Mouse (Mus musculus) adrenal gland, postnatal 25 days (tissue): Measurements from ENCODE around the gene Tkfc. TPM values are rescaled to one million over a fixed set of nuclear protein-coding genes. Genes with fewer than 3 reads are reported as not detected.
A peak's percentile ranks its signal among the peaks of the same experiment; 100 is the strongest.

Experiments
- DNase-seq: peaks from one replicate; pipeline ENCODE4 v3.0.0; 2021; ENCODE audit warnings: mixed read lengths
- long read RNA-seq: library from polyadenylated mRNA; stranded (forward); transcript quantifications from one replicate; pipeline ENCODE4 v2.0.0, GENCODE M21; 2021
- total RNA-seq: library from RNA; stranded (reverse); gene quantifications from 2 replicates; pipeline ENCODE4 v1.2.3, GENCODE M21; 2021

Tkfc gene
- 18.0 and 21.7 TPM in 2 replicates for total RNA-seq
- long read RNA-seq, transcript Tkfc-201 (17 exons, 2,253 nt), result major isoform, 23 of 60 reads
- long read RNA-seq, partial matches to known transcripts, result 4 of 60 reads
- long read RNA-seq, other reads (novel, unspliced or antisense), result 30 of 60 reads

DNA sequence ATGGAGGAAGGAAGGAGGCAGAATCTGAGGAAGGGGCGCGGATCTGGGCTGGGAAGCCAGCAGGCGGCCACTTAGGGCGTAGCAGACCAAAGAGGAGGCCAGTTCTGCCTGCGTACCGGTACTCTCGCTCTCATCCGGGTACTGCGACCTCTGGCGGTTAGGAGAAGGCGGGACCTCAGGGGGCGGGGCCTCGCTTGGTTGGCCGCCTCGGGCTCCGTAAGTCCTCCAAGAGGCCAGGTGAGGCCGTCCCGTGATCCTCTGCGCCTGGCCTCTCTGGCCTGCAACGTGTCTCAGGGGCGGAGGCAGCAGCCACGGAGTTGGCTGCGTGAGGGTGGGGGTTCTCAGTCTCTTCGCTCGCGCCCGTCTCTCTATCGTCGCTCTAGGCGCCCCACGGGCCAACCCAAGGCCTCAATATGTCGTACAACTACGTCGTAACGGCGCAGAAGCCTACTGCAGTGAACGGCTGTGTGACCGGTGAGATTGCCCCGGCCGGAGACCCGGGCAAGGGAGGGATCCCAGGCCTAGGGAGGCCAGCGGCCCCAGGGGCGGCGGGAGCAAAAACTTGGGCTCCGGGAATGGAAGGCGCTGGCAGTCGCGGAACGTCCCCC lies at the start of gene Tkfc, which contains the start of gene Ddb1:
Tkfc (minus strand) TSS at position 362 of the 608 bp plus-strand sequence.
Ddb1 (plus strand) TSS at position 35 of the 608 bp plus-strand sequence.
- peak; percentile 99 for DNase-seq

DNA sequence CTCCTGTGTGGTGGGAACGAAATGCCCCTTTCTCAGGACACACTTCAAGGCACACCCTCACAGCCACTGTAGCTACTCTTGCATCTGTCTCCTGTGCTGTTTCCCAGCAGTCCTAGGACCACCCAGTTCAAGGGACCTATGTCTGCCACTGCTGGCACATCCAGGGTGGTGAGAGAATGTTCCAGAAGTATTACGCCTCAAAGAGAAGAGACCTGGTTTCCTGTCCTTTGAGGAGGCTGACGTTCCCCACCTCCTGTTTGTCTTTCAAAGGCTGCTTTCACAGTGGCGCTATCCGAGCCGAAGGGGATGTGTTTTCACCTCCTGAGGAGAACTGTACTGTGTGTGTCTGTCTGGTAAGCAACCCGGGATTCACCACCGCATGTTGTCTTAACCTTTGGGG lies 42.7 kb upstream of the Tkfc start:
- no peak for DNase-seq

DNA sequence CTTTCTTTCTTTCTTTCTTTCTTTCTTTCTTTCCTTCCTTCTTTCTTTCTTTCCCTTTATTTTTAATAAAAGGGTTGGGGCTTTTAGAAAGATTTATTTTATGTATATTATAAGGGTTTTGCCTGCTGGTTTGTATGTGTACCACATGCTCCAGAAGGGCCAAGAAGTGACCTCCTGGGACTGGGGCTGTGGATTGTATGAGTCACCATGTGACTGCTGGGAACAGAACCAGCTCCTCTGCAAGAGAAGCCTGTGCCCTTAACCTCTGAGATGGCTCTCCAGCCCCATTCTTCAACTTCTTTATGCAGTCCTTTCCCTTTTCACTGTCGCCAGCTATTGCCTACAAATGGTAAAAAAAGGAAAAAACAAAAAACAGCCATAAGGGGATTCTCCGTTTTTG lies 40.2 kb upstream of the Tkfc start:
- peak; percentile 29 for DNase-seq

- no peak for DNase-seq
Measured at GRCm38 (mm10) chr19:10640589-10641378, 35.3 kb upstream of the Tkfc start.

DNA sequence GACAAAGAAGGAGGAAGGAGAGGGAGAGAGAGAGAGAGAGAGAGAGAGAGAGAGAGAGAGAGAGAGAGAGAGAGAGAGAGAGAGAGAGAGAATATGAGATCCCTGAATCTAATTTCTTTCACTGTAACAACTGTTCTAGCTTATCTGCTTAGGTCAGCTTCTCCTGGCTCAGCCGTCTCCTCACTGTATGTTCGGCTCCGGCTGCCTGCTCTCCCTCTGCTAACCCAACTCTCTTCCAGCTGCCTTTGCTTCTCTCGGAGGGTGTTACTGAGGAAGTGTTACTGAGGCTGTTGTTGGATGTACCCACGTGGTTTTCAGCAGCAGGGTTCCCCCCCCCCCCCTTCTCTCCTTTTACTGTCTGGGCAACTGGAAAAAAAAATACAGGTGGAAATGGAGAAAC lies 34.6 kb upstream of the Tkfc start:
- DNase-seq, result no peak

DNA sequence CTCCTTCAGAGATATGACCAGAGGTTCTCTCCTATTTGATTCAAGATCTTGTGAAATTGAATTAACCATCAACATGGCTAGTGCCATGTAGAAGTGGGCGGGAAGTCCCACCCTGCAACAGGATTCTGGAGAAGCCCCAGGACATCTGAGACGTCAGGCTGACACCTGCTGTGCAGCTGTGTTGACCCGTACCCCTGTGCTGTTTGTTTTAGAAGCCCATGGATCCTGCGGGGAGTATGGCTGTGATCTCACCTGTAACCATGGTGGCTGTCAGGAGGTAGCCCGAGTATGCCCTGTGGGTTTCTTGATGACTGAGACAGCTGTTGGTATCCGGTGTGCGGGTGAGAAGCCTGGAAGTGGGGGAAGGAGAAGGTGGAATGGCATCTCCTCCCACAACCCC lies 32.4 kb upstream of the Tkfc start:
- DNase-seq, result no peak

DNA sequence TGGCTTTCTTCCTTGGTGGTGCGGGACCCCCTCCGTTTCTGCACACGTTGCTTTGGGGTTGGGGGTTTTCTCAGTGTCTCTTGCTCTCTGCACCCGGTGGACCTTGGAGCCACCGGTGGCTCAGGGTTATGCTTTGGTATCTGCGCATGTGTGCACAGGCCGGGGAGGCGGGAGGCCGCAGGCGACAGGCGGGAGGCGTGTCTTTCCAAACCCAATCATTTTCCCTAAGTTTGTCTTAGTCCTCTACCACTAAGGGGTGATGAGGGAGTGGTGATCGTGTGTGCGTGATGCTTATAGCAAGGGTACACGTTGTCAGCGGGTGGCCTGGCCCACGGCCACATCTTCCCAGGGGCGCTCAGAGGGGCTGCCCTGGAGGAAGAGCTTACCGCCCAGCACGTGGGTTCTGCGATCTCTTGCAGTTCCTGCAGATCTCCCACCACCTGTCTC lies 29.4 kb upstream of the Tkfc start:
- DNase-seq, result peak; percentile 65

DNA sequence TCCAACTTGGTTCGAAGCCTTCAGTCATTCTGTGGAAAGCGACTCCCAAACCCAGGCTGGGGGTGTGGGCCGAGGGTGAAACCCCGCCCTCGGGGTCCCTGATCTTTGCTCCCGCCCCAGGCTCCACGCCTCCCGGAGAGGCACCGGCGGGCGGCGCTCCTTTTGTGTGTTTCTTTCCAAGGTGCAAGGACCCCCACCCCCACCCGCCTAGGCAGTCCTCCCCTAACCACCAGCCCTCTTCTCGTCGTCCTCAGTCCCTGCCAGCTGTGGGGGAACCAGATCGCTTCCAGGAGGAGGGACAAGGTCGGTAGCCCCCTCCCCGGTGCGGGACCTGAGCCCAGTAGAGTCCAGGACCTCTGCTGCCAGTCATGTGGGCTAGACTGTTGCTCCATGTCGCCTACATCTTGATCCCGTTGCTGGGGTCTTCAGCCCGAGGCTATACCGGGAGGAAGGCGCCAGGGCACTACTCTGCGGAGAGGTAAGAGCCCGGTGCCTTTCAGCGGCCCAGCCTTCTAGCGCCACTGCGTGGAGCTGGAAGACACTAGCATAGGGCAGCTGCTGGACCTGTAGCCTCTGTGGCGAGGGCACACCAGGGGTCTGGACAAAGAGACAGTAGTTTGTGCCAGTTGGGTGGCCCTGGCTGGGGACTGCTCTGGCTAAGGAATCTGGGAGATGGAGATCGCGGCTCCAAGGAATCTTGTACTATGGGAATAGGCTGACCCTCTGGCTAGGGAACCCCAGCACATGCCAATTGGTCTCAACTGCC lies 28.8 kb upstream of the Tkfc start, which contains the start of gene Vwce:
Vwce (plus strand) TSS at position 108 of the 766 bp plus-strand sequence.
- DNase-seq, result peak; percentile 55

- no peak for DNase-seq
Measured at GRCm38 (mm10) chr19:10608573-10609240, 3.3 kb upstream of the Tkfc start.

- no peak for DNase-seq
Measured at GRCm38 (mm10) chr19:10605901-10606622, 608 bp upstream of the Tkfc start.

DNA sequence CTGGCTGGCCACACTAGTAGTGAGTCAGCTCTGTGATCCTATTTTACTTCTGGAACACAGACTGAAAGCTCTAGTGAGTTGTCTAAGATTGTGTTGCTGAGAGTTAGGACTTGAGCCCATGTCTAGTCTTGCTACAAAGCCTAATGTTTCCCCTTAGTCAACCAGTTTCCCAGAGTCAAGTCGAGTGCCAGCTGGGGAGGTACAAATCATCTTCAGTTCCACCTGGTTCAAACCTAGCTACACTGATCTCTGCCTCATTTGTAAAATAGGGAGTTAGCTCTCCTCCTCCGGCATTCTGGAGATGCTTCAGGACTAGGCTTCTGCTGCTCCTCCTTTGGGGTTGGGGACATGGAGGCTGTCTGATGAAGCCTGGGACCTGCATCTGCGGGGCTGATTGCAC lies 920 bp downstream of the Tkfc start:
- no peak for DNase-seq

- DNase-seq, result no peak
Measured at GRCm38 (mm10) chr19:10603660-10604523, 1.6 kb downstream of the Tkfc start.

- DNase-seq, result peak; percentile 88
Measured at GRCm38 (mm10) chr19:10602787-10603186, 2.7 kb downstream of the Tkfc start.

GRCm38 (mm10) chr19:10602247-10602769 lies 3.1 kb downstream of the Tkfc start:
- DNase-seq, result no peak

GRCm38 (mm10) chr19:10599648-10600047 lies 5.8 kb downstream of the Tkfc start:
- no peak for DNase-seq

- no peak for DNase-seq
Measured at GRCm38 (mm10) chr19:10598188-10598587, 7.3 kb downstream of the Tkfc start.

GRCm38 (mm10) chr19:10591659-10592377 lies 13.6 kb downstream of the Tkfc start:
- no peak for DNase-seq

DNA sequence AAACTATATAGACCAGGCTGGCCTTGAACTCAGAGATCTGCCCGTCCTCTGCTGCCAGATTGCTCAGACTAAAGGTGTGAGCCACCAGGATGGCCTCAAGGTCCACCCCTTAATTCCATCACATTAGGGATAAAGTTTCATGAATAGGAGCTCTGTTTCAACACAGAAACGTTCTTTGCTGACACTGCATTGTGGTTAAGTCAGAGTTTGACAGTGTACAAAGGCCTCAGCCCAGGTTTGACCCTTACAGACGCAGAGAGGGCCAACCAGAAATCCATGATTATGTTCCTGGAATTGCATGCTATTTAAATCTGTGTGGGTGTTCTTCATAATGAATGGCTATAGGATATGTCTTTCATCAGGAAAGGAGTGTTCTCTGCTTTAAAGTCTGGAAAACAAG lies 15.2 kb downstream of the Tkfc start:
- no peak for DNase-seq

- no peak for DNase-seq
Measured at GRCm38 (mm10) chr19:10589127-10589857, 16.2 kb downstream of the Tkfc start.
